Mouse (Mus musculus) frontal cortex, postnatal 14 days (tissue): Measurements from ENCODE around the gene Tap2.
"Not testable (repeated sequence)": the region's sequence is repeated elsewhere in the genome, so short reads cannot be mapped to it uniquely, and the experiment has no call there.

Experiments
- DNase-seq, 2 experiments: peaks; one replicate each; pipeline ENCODE4 v3.0.0; 2022; ENCODE audit warnings: low spot score in 2 of 2

Tap2 gene

DNA sequence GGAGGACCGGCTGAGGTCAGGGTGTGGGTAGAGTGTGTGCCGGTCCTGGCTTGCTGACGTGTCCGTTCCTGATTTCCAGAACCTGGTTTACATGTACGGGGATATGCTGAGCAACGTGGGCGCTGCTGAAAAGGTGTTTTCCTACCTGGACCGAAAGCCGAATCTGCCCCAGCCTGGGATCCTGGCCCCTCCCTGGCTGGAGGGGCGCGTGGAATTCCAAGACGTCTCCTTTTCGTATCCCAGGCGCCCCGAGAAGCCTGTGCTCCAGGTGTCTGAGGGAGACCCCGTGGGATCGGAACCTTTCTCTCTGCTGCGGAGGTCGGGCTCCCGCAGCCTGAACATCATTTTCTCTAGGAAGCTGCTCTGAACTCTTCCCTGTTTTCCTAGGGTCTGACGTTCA lies 10.6 kb downstream of the Tap2 start:
- DNase-seq: no peak

DNA sequence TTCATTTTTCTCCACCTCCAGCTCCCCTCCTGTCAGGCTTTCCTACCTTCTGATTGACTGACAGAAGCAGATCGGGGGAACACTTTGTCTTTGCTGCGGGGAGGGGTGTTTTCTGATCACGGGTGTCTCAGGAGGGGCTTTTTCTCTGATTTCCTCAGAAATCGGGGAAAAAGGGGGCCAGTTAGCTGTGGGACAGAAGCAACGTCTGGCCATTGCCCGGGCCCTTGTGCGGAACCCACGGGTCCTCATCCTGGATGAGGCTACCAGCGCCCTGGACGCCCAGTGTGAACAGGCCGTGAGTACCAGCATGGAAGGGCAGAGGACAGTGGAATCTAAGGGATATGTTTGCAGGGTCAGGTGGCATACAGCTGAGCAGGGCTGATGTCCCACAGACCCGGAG lies 11.8 kb downstream of the Tap2 start:
- no peak for DNase-seq

DNA sequence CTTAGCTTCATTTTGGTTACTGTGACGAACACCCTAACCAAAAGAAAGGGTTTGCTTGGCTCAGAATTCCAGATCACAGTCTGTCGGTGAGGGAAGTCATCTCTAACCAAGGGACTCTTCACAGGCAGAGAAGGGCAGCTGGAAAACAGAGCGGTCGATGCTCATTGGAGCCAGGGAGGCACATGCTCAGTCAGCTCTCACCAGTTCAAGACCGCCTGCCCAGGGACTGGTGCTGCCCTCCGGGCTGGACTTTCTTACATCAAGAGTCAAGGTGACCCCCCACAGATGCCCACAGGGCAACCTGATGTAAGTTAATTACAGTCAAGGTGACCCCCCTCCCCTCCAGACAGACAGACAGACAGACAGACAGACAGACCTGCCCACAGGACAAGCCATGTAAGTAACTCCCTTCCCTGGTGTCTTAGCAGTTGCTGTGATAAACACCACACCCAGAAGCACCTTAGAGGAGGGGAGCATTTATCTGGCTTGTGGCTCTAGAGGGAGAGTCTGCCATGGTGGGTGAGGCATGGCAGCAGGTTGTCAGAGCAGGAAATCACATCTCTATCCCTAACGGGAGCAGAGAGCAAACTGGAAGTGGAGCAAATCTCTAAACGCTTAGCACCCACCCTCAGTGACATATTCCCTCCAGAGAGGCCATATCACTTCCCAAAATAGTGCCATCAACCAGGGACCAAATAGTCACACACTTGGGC lies 14.0 kb downstream of the Tap2 start:
- DNase-seq: no peak

DNA sequence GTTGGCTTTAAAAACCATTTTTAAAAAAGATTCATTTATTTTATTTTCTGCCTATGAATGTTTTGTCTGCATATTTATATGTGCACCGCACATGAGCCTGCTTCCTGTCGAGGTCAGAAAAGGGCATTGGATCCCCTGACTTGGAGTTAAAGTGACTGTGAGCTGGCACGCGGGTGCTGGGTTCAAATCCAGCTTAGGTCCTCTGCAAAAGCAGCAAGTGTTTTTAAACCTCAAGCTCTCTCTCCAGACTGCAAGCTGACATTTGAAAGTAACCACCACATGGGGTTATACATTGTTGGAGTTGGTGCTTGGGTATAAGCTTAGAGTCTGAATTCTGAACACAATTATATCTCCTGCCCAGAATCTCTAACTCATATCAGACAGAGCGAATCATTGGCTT lies 14.7 kb downstream of the Tap2 start:
- no peak for DNase-seq

DNA sequence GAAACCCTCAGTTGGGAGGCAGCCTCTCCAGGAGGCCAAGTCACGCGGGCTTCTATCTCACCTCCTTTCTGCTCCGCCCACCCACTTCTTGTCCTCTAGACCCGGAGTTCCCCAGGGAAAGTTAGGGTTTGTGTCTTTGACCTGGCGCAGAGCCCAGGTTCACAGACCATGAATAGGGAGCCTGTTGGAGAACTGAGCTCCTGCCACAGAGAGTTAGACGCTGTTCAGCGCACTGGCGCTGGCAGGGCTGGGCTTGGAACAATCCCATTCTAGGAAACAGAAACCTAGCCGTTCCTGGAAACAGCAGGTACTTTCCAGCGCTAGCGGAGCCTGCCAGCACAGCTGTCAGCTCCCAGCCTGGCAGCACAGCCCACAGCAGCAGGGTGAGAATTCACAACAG lies 15.3 kb downstream of the Tap2 start:
- DNase-seq: no peak

DNA sequence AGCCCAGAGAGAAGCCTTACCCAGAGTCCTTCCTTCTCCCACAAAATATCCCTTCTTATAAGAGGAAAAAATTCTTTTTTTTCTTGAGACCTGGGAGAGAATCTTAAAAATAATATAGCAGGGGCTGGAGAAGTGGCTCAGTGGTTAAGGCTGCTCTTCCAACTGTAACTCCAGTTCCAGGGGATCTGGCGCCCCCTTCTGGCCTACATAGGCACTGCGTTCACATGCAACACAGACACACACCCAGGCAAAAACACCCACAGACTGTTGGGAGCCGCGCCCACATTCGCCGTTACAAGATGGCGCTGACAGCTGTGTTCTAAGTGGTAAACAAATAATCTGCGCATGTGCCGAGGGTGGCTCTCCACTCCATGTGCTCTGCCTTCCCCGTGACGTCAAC lies 15.8 kb downstream of the Tap2 start:
- DNase-seq: not testable (repeated sequence)

DNA sequence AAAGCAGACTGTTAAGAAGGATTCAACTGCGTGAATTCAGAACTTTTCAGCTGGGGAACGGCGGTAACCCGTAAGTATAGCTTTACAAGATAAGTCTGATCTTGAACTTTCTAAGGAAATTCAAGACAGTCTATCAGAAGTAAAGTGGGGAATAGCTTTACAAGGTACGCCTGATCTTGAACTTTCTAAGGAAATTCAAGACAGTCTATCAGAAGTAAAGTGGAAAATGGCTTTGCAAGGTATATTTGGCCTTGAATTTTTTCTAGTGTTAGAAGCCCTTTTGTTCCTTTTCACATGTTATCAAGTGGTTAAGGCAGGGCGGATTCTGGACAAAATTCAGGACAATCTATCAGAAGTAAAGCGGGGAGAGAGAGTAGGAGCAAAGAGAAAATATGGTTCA lies 16.5 kb downstream of the Tap2 start:
- DNase-seq: not testable (repeated sequence)

DNA sequence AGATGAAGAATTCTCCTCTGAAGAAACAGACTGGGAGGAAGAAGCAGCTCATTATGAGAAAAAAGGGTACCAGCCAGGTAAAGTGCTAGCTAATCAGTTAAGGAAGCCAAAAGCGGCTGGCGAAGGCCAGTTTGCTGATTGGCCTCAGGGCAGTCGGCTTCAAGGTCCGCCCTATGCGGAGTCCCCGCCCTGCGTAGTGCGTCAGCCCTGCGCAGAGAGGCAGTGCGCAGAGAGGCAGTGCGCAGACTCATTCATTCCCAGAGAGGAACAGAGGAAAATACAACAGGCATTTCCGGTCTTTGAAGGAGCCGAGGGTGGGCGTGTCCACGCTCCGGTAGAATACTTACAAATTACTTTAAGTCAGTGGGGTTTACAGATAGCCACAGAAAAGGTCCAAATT lies 17.1 kb downstream of the Tap2 start:
- DNase-seq: not testable (repeated sequence)

DNA sequence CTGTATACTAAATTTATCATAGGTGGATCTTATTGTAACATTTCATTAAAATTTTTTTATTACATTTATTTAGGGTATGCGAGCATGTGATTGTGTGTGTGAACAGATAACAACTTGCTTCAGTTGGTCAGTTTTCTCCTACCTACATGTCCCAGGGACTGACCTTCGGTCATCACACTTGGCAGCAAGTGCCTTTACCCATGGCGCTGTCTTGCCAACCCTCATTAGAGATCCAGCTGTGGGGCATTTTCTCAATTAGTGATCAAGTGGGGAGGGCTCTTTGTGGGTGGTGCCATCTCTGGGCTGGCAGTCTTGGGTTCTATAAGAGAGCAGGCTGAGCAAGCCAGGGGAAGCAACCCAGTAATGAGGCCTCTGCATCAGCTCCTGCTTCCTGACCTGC lies 21.5 kb downstream of the Tap2 start:
- no peak for DNase-seq

DNA sequence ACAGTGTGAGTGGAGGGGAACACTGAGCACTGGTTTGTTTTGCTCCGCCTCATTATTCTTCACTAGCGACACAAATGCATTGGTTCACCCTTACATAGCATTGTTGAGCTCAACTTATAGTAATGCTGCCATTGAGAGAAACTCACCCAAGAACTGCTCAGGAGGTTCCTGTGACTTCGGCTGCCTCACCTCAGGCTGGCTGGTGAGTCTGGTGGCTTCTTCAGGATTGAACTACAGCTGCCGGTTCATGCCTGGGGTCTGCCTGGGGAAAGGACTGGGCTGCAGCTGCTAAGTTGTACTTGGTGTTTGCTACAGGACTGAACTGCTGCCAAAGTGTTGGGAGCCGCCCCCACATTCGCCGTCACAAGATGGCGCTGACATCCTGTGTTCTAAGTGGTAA lies 22.1 kb downstream of the Tap2 start:
- no peak for DNase-seq

DNA sequence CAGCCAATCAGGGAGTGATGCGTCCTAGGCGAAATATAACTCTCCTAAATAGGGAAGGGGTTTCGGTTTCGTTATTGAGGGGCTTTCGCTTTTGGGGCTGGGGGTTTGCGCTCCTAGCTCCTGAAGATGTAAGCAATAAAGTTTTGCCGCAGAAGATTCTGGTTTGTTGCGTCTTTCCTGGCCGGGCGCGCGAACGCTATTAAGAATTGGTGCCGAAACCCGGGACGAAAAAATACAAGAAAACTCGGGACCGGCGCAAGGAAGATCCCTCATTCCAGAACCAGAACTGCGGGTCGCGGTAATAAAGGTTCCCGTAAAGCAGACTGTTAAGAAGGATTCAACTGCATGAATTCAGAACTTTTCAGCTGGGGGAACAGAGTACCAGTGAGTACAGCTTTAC lies 22.6 kb downstream of the Tap2 start:
- not testable (repeated sequence) for DNase-seq

DNA sequence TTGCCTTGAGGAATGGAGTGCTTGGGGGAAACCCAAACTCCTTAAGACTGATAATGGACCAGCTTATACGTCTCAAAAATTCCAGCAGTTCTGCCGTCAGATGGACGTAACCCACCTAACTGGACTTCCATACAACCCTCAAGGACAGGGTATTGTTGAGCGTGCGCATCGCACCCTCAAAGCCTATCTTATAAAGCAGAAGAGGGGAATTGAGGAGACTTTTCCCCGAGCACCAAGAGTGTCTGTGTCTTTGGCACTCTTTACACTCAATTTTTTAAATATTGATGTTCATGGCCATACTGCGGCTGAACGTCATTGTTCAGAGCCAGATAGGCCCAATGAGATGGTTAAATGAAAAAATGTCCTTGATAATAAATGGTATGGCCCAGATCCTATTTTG lies 27.6 kb downstream of the Tap2 start:
- peak in 1 of 2 experiments; percentile 17 for DNase-seq

DNA sequence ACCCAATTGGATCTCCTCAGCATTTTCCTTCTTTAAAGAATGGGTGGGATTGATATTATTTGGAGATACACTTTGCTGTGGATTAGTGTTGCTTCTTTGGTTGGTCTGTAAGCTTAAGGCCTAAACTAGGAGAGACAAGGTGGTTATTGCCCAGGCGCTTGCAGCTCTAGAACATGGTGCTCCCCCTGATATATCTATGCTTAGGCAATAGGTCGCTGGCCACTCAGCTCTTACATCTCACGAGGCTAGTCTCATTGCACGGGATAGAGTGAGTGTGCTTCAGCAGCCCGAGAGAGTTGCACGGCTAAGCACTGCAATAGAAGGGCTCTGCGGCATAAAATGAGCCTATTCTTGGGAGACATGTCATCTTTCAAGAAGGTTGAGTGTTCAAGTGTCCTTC lies 28.7 kb downstream of the Tap2 start:
- not testable (repeated sequence) for DNase-seq

DNA sequence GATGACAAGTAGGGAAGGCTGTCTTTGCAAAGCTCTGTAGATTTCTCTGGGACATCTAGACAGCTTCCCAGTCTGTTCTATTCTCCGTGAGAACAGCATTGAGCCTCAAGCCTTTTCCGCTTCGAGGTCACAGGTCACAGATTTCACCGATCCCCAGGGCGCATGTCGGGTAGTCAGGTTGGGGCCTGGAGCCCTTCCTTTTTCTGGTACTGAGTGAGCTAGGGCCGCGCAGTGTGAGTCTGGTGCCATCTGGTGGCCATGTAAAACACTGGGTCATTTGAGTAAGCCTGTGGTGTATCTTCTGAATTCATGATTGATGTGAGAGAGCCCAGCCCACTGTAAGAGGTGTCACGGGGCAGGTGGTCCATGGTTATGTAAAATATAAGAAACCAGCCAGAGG lies 31.6 kb downstream of the Tap2 start:
- peak; percentile 36 to 65 for DNase-seq

DNA sequence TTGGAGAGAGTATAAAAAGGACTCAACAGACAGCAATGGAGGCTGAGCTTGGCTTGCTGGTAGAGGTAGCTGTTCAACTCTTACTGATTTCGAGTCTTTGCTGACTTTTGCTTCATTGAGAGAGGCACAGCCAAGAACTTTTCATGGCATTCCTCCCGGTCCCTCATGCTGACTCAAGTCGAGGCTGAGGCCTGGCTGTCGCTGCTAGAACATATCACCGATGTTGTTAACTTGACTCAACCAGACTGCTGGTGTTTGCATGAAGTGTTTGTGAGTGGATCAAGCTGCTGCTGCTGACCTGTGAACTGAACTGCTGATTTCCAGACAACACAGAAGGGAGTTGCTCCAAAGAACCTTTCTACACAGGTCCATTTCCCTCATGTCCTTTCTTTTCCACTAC lies 33.4 kb downstream of the Tap2 start:
- DNase-seq: no peak

DNA sequence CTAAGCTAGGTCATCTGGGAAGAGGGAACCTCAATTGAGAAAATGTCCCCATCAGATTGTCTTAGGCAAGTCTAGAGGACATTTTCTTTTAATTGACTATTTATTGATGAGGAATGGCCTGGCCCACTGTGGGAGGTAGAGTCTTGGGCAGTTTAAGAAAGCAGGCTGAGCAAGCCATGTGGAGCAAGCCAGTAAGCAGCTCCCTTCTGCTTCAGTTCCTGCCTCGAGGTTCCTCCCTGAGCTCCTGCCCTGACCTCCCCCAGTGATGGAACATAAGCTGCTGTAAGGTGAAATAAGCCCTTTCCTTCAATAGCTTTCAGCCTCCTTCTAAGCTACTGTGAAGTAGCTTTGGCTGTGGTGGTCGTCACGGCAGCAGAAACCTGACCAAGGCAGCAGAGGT lies 34.4 kb downstream of the Tap2 start:
- no peak for DNase-seq

DNA sequence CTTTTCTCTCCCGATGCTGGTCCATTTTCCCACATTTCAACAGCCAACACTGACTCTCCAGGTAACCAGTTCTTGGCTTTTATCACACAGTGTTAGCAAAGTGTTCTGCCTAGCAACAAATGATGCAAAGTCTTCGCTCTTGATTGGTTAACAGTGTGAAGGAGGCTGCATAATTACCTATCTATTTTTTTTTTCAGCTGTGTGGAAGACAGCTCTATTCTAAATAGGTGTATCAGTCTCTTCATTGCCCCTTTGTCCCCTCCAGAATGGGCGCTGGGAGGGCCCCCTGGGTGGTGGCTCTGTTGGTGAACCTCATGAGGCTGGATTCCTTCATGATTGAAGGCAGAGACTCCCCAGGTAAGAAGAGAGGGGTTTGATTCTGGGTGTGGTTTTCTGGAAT lies 35.4 kb downstream of the Tap2 start, which contains the start of gene H2-Ob:
TSS of gene H2-Ob (plus strand) at position 198 of the 400 bp plus-strand sequence.
- DNase-seq: no peak

DNA sequence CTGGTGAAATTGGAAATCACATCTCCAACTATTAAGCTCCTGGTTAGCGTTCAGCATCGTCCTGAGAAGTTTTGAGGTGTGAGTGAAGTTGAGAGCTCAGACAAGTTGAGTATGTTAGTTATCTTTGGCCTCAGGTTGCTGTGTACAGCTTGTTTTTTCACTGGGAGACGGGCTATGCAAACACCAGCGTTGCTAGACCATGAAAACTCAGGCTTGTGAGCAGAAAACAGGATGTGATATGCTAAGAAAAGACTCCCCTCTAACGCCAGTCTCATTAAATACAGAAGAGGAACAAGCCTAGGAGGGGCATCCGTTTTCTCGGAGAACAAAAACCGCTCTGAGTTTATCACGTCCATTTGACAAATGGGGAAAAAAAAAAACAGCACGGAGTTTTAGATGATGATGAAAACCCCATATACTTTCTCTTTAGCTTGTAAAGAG lies 36.3 kb downstream of the Tap2 start:
- DNase-seq: no peak

DNA sequence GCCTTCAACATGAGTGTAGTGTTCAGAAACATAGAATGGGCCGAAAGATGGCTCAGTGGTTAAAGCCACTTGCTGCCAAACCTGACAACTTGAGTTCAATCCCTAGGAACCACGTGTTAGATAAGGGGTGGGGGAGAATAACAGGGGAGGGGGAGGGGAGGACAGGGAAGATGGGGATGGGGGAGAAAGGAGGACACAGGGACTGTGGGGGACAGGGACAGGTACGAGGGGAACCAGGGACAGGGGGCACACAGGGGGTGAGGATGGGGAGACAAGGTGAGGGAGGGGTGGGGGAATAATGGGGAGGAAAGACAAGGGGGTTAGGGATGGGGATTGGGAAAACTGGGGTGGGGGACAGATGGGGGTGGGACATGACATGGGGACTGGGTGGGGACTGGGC lies 37.0 kb downstream of the Tap2 start:
- no peak for DNase-seq

DNA sequence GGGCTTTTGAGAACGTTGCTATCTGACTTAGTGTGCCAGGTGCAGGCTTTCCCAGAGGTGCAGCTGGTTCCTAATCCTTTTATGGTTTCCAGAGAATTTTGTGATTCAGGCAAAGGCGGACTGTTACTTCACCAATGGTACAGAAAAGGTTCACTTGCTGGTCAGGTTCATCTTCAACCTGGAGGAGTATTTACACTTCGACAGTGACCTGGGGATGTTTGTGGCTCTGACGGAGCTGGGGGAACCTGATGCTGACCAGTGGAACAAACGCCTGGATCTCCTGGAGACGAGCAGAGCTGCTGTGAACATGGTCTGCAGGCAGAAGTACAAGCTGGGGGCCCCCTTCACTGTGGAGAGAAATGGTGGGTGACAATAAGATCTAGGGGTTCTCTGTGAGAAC lies 37.6 kb downstream of the Tap2 start:
- DNase-seq: no peak

DNA sequence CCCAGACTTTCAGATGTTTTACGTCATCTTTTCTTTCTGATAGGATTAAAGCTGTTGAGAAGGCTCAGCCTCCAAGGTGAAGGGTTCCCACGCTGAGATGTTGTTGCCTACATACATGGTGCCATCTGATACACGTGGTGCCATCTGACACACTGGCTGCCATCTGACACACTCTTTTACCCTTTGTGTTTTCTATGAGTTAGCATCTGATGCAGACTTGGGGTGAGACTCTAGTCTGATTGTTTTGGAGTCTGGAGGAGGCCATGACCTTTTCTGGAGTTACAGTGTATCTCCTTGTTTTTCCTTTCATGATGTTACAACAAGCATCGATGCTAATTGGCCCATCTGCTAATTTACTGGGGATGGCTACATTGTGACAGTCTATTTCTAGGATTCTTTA lies 41.3 kb downstream of the Tap2 start:
- no peak for DNase-seq

DNA sequence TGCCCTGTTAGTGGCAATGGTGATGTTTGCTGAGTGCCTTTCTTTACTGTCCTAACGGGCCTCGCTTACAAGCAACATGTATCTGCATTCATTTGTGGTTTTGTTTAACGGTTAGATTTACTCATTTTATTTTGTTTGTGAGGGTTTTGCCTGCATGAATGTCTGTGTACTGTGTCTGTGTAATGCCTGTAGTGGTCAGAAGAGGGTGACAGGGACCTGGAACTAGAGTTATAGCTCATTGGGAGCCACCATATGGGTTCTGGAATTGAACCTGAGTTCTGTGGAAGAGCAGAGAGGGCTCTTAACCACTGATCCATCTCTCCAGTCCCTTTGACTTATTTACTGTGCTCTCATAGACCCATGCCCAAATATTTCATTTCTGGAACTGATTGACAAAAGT lies 43.7 kb downstream of the Tap2 start:
- DNase-seq: no peak

DNA sequence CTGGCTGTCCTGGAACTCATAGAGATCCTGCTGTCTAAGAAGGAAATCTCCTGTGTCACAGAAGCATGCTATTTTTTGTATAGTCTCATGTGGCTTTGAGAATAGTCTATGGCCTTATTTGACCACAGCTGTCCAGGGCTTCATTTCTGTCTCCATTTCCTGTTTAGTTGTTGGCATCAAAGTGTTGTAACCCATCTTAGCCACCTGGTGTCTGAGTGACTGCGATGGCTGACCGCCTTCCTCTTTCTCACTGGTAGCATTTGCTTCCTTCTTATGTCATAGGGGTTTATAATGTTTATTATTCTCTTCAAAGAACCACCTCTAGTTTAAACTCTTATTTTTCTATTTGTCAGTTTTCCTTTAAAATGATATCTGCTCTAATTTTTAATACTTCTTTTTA lies 45.4 kb downstream of the Tap2 start:
- no peak for DNase-seq

DNA sequence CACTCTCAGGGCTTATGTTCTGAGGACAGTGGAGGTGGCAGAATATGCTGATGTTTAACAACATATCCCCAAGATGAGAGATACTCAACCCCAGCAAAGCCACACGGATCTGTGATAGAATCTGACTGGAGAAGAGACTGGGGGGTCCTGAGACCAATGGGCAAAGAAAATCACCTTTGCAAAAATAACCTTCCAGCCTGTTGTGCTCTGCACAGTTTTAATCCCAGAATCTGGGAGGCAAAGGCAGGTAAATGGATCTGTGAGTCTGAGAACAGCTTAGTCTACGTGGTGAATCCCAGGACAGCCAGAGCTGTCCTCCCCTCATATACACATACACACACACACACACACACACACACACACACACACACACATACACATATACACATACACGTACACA lies 46.0 kb downstream of the Tap2 start:
- DNase-seq: no peak
